Mouse (Mus musculus): Measurements from ENCODE around the gene Esrp2. TPM values are rescaled to one million over a fixed set of nuclear protein-coding genes. Genes with fewer than 3 reads are reported as not detected.
A peak's percentile ranks its signal among the peaks of the same experiment; 100 is the strongest.

Gene Esrp2
- 0.09 TPM in 1 of 2 replicates, not detected in the other for polyA plus RNA-seq (2015; fragmentation: Nextera tagmentation; extraction: Ambion mirVana)

DNA sequence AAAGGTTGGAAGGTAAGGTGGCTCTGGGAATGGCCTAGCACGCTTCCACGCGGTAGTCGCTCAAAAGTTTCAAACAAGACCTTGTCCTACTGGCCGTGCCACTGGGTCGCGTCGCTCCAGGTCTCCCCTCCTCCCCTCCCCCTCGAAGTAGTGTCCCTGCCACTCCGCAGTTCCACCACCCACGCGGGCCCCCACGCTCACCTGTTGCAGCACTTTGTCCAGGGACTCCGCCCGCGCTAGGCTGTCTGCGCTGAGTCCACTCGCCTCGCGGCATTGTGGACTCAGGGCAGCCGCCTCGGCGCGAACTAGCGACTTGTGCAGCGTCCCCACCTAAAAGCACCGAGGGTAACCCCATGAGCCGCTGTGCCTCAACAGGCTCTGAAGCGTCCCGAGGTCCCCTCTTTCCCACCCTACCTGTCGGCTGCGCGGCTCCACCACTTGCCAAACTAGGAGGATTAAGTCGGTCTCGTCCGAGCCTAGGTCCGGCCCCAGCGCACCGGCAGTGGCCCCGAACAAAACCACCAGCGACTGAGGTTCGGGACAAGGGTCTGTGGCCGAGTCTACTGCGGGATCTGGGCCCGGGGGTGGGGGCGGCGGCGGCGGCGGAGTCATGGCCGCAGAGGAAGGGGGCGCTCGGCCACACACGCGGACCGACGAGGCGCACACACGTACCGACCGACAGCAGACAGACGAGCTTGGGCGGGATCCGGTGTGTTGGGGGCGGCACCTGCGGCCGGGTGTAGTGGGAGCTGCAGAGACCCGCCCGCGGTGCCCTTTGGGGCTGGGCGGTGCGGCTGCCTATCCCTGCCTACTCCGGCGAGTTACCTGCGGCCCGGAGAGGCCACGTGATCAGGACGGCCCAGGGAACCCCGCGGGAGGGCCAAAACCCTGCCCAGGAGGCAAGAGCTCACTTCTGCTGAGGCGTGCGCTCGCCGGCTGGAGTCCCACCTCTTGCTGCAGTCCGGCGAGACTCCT lies at the start of gene Esrp2:
Esrp2 (minus strand) TSS at position 819 of the 975 bp plus-strand sequence.
- WGBS = under 1% methylated on average over 83 of the region's 86 CpGs
- Histone ChIP-seq H3K27me3 (peaks cover 78% of the 10 kb centered on the region), H3K9me3 (no peaks in the 10 kb centered on the region), H3K4me1 (replicated peaks) (peaks cover 29% of the 10 kb centered on the region), H3K9ac (replicated peaks) (peak within 1 kb of the TSS; percentile 52), H3K4me3 (replicated peaks) (peak within 1 kb of the TSS; percentile 46), H3K36me3 (peaks cover 12% of the 10 kb centered on the region), H3K4me2 (replicated peaks) (peak within 1 kb of the TSS; percentile 76), H3K27ac (no peak within 1 kb of the TSS)
- ATAC-seq = no peak

DNA sequence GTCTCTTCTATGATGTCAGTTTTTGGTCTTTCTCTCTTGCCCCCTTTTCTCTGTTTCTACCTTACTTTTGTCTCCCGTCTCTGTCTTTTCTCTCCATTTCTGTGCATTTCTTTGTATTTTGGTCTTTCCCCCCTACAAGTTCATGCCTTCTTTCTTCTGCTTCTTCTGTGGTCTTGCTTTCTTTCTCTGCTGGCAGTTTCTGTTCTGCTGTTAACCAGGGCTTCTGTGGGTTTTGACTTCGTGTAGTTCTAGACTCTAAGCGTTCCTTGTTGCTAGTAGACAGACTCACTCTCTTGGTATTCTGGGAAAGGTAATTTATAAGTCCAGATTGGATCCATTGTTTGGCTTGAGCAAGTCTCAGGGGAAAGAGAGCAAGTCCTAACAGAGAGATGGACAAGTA lies 49.6 kb upstream of the Esrp2 start:
- no peaks in the 10 kb centered on the region for H3K9me3 ChIP-seq
- ATAC-seq = no peak
- WGBS = 94% methylated on average over 3 of the region's 3 CpGs
- H3K36me3 ChIP-seq = peaks cover 49% of the 10 kb centered on the region
- no peak overlapping the region for H3K9ac ChIP-seq (replicated peaks)
- no peaks in the 10 kb centered on the region for H3K4me1 ChIP-seq (replicated peaks)
- no peaks in the 10 kb centered on the region for H3K27me3 ChIP-seq
- H3K4me3 ChIP-seq (replicated peaks) = no peak overlapping the region
- no peak overlapping the region for H3K27ac ChIP-seq
- no peak overlapping the region for H3K4me2 ChIP-seq (replicated peaks)

DNA sequence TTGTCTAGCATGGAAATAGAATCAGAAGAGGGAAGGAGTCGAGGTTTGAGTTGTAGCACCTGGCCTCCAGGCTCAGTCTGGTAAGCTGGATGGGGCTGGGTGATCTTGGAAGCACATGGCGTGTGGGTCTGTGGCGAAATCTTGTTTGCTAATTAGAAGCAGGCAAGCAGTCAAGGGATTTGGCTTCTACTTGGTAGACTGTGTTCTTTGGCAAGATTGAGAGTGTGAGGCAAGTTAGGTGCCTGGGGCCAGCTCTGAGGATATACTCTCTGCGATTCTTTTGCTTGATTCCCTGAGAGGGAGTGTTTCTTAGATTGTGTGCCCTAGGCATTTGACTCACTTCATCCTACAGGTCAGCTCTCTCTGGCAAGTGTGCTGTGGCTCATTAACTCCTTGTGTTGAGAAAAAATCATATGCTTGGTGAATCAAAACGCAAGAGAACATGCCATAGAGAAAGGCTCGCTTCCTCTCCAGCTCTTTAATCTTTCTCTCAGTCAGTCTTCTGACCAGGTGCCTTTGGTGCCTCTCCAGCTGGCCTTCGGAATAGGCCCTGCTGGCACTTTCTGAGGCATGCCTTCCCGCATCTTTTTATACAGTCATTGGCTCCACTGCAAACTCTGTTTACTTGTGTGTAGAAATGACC lies 49.0 kb upstream of the Esrp2 start:
- H3K4me1 ChIP-seq (replicated peaks) = no peaks in the 10 kb centered on the region
- peaks cover 44% of the 10 kb centered on the region for H3K36me3 ChIP-seq
- no peak for ATAC-seq
- WGBS = 94% methylated on average over 8 of the region's 8 CpGs
- H3K4me3 ChIP-seq (replicated peaks) = no peak overlapping the region
- no peak overlapping the region for H3K27ac ChIP-seq
- no peak overlapping the region for H3K9ac ChIP-seq (replicated peaks)
- H3K4me2 ChIP-seq (replicated peaks) = no peak overlapping the region
- no peaks in the 10 kb centered on the region for H3K27me3 ChIP-seq
- no peaks in the 10 kb centered on the region for H3K9me3 ChIP-seq

DNA sequence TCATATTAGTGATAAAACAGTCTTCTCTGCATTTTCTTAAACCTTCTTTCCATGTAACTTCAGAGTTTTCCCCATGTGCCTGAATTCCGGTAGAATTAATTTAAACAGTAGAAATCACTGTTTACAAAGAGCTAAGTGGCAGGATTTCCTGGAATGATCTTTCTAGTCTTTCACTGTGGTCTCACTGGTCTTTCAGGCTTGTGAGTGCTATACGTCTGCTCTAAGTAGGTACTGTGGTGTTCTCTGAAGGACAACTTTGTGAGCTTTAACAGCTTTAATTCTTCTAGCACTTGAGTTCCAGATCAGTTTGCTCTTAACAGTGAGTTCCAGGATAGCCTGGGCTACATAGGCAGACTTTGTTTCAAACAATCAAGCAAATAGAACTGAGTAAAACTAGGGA lies 41.7 kb upstream of the Esrp2 start:
- Histone ChIP-seq H3K4me3 (replicated peaks) (no peak overlapping the region), H3K27ac (no peak overlapping the region), H3K27me3 (no peaks in the 10 kb centered on the region), H3K4me1 (replicated peaks) (peaks cover 18% of the 10 kb centered on the region), H3K4me2 (replicated peaks) (no peak overlapping the region), H3K9ac (replicated peaks) (no peak overlapping the region), H3K36me3 (peaks cover 11% of the 10 kb centered on the region), H3K9me3 (no peaks in the 10 kb centered on the region)
- WGBS = 72% methylated on average over 2 of the region's 2 CpGs
- ATAC-seq = no peak

DNA sequence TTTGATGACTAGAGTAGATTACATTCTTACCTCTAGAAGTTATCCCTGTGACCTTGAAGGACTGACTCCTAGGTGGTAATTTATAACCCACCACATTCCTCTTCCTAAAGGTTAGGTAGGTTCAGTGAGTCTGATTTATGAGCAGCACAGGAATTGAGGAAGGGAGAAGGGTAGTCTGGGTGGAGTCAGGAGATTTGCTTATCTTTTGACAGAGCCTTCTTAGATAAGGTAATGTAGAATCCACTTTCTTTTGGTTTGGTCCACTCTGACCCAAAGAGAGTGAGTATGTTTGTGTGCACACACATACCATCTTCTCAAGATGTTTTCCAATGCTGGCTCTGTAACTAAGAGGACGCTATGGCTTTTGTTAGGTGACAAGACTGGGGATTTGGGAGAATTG lies 40.8 kb upstream of the Esrp2 start:
- no peak overlapping the region for H3K9ac ChIP-seq (replicated peaks)
- no peak overlapping the region for H3K27ac ChIP-seq
- H3K9me3 ChIP-seq = no peaks in the 10 kb centered on the region
- no peak for ATAC-seq
- H3K4me2 ChIP-seq (replicated peaks) = no peak overlapping the region
- no peaks in the 10 kb centered on the region for H3K27me3 ChIP-seq
- H3K36me3 ChIP-seq = peaks cover 11% of the 10 kb centered on the region
- peaks cover 18% of the 10 kb centered on the region for H3K4me1 ChIP-seq (replicated peaks)
- 73% methylated on average over 1 of the region's 1 CpGs for WGBS
- no peak overlapping the region for H3K4me3 ChIP-seq (replicated peaks)

DNA sequence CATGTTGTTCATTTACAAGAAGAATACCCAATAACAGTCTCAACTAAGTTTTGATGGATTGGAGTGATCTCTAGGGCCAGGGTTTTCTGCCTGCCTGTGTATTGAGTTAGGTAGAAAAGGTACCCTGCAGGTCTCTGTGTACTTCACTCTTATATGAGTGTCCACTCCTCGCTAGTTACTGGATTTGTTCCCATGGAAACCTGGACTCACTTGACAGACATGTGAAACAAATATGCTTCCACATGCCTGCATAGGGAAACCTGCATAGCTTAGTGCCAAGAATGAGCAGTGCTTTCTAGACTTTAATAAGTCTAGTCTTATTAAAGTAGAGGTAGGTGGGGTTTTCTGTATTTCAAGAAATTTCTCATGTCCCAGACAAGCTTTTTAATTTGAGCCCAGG lies 40.1 kb upstream of the Esrp2 start:
- H3K4me1 ChIP-seq (replicated peaks) = peaks cover 18% of the 10 kb centered on the region
- no peaks in the 10 kb centered on the region for H3K9me3 ChIP-seq
- H3K9ac ChIP-seq (replicated peaks) = no peak overlapping the region
- ATAC-seq = no peak
- no peak overlapping the region for H3K4me2 ChIP-seq (replicated peaks)
- H3K27ac ChIP-seq = no peak overlapping the region
- no peaks in the 10 kb centered on the region for H3K27me3 ChIP-seq
- H3K4me3 ChIP-seq (replicated peaks) = no peak overlapping the region
- 0% methylated on average over 1 of the region's 1 CpGs for WGBS
- peaks cover 11% of the 10 kb centered on the region for H3K36me3 ChIP-seq

DNA sequence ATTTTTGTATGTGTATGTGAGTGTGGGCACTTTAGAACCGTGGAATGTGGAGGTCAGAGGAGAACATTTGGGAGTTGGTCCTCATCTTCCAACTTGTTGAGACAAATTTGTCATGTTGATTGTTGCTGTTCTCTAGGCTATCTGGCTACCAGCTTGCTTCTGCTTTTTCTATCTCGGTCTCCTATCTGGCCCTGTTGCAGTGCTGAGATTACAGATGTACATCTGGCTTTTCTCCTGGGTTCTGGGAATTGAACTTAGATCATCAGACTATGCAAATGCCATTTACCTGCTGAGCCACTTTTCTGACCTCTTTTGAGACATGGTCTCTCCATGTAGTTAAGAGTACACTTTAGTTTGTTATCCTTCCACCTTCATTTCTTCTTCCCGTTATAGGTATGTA lies 36.8 kb upstream of the Esrp2 start:
- Histone ChIP-seq H3K4me3 (replicated peaks) (no peak overlapping the region), H3K9me3 (no peaks in the 10 kb centered on the region), H3K4me2 (replicated peaks) (no peak overlapping the region), H3K27ac (no peak overlapping the region), H3K9ac (replicated peaks) (no peak overlapping the region), H3K27me3 (no peaks in the 10 kb centered on the region), H3K4me1 (replicated peaks) (peaks cover 28% of the 10 kb centered on the region), H3K36me3 (no peaks in the 10 kb centered on the region)
- no peak for ATAC-seq
- WGBS = 96% methylated on average over 3 of the region's 3 CpGs

DNA sequence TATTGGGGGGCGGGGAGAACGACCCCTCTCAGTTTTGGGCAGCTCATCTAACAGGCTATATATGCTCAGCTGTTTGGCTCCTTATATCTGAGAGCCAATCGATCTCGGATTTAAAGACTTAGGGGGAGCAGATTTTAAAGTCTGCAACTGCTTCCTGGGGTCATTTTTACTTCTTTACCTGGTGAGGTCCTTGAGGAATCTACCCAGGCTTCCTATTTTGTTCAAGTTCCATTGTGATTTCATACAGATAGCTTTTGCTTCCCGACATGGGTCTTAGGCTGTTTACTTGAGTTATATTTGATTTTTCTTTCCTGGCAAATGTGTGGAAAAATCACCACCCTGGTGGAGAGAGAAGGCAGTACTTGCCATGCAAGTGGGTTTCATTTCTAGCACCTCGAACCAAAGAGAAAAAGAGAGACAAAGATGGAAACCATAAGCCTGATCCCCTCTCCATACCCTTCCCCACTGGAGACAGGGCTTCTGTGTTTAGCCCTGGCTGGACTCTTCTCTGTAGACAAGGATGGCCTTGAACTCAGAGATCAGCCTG lies 33.2 kb upstream of the Esrp2 start:
- 43% methylated on average over 6 of the region's 6 CpGs for WGBS
- H3K4me3 ChIP-seq (replicated peaks) = peak overlapping the region; percentile 83

DNA sequence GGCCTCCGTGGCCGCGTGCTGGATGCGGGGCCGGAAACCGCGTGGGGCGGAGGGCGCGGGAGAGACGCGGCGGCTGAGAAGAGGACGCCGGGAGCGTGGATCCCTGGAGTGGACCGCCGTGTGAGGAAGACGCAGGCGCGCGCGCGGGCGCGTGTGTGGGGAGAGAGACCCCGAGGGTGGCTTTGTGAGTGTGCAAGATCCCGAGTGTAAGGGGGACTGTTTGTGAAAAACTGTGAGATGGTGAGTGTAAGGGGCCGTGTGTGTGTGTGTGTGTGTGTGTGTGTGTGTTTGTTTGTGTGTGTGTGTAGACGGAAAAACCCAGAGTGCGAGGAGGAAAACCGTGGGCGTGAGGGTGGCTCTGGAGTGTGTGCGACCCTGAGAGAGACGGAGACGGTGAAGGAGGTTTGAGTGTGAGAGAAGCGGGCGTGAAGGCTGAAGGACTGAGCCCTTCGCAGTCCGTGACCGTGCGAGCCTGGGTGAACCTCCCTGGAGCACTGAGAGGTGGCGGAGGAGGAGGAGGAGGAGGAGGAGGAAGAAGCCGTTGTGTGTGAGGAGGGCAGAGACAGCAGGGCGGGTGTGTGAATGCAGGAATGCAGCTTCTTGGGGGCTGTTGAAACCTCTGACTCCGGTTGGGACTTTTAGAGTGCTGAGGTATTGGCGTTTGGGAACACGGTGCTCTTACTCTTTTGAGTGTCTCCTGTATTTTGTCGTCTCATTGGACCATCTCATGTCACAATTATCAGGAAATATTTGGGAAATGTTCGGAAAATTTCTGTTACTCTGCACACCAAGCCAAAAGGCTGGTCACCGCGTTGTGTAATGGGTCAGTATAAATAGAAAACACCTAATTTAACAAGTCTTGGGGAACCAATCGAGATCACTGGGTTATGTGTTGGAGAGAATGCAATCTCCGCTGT lies 32.5 kb upstream of the Esrp2 start:
- H3K27ac ChIP-seq = peak overlapping the region; percentile 95
- 3% methylated on average over 54 of the region's 54 CpGs for WGBS
- ATAC-seq = peak; percentile 82
- H3K4me3 ChIP-seq (replicated peaks) = peak overlapping the region; percentile 83
- peak overlapping the region; percentile 91 for H3K9ac ChIP-seq (replicated peaks)
- peak overlapping the region; percentile 92 for H3K4me2 ChIP-seq (replicated peaks)
- H3K27me3 ChIP-seq = no peaks in the 10 kb centered on the region
- peaks cover 8% of the 10 kb centered on the region for H3K36me3 ChIP-seq
- no peaks in the 10 kb centered on the region for H3K9me3 ChIP-seq
- peaks cover 19% of the 10 kb centered on the region for H3K4me1 ChIP-seq (replicated peaks)

More for the DNA sequence above, 33.2 kb upstream of the Esrp2 start:
- Histone ChIP-seq H3K4me1 (replicated peaks) (peaks cover 19% of the 10 kb centered on the region), H3K36me3 (0 out of 2 replicates have a peak, but pooled peaks cover 4% of the 10 kb centered on the region), H3K9me3 (no peaks in the 10 kb centered on the region), H3K27me3 (no peaks in the 10 kb centered on the region), H3K27ac (no peak overlapping the region), H3K4me2 (replicated peaks) (peak overlapping the region; percentile 92), H3K9ac (replicated peaks) (peak overlapping the region; percentile 91)
- ATAC-seq = no peak

DNA sequence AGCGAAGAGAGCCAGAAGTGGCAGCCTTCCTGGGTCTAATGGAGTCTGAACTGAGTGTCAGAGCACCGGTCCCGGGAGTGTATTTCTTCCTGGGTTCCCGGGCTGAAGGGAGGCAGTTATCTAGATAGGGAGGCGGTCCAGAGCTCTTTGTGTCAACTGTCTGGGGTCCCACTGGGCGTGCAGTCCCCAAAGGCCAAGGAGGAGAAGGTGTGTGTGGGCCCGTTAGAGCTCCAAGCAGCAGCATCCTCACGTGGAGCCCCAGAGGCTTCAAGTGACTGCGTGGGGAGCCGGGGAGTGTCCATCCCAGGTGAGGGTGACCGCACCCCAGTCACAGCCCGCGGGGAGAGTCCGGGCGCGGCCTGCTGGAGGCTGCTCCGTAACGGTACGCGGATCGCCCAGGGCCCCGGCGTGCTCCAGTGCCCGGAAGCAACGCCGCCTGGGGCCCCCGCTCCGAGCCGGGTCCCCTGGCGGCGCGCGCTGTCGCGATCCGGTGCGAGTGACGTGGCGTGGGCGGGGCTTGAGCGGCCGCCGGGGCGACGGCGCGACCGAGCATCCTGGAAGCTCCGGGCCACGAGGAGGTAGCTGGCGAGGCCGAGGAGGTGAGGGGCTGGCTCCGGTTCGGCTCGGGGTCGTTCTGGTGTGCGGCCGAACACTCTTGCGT lies 31.7 kb upstream of the Esrp2 start, which contains the start of gene Slc7a6:
Slc7a6 (plus strand) TSS at position 502 of the 661 bp plus-strand sequence.
- Histone ChIP-seq H3K4me1 (replicated peaks) (peaks cover 19% of the 10 kb centered on the region), H3K4me3 (replicated peaks) (peak within 1 kb of the TSS; percentile 83), H3K9ac (replicated peaks) (peak within 1 kb of the TSS; percentile 91), H3K36me3 (peaks cover 16% of the 10 kb centered on the region), H3K27ac (peak within 1 kb of the TSS; percentile 95), H3K27me3 (no peaks in the 10 kb centered on the region), H3K9me3 (no peaks in the 10 kb centered on the region), H3K4me2 (replicated peaks) (peak within 1 kb of the TSS; percentile 92)
- peak; percentile 93 for ATAC-seq
- WGBS = under 1% methylated on average over 59 of the region's 59 CpGs

DNA sequence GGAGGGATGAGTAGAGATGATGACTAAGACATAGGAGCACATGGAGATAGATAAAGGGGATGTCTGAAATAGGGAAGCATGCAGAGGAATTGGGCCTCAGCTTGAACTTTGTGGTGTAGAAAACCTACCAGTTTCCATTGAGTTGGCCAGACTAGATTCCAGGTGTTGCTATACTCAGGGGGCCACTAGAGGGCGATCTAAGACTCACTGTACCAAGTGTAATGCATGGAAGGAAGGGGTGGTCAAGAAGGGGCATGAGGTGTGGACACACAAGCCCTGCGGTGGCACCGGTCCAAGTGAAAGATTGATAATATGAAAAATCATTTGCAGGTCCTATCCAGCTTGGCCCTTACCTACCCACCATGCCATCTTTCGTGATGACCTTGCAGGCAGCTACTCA lies 28.7 kb upstream of the Esrp2 start:
- H3K9me3 ChIP-seq = no peaks in the 10 kb centered on the region
- H3K4me1 ChIP-seq (replicated peaks) = peaks cover 18% of the 10 kb centered on the region
- WGBS = 47% methylated on average over 4 of the region's 4 CpGs
- no peak overlapping the region for H3K9ac ChIP-seq (replicated peaks)
- H3K27ac ChIP-seq = no peak overlapping the region
- ATAC-seq = no peak
- H3K27me3 ChIP-seq = no peaks in the 10 kb centered on the region
- no peak overlapping the region for H3K4me2 ChIP-seq (replicated peaks)
- no peak overlapping the region for H3K4me3 ChIP-seq (replicated peaks)
- peaks cover 46% of the 10 kb centered on the region for H3K36me3 ChIP-seq
